Comparison of ENCODE assay signal across 8 mouse cellular contexts in the genomic region with DNA sequence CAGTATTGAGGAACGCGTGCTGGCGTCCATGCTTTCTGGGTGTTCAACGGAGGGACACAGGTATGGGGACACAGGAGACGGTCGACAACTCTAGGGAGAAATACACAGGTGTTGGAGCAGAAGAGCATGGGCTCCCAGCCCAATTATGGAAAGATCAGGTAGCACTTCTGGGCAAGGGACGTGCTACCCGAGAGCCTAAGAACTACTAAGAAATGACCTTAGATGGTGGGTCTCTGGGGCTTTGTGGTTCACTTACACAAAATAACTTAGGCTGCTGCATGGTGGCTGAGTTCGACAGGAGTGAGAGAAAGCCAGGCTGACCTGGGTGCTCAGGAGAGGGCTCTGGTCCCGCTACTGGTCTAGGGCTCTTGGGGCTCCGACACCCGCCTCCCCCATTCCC. TPM values are rescaled to one million over a fixed set of nuclear protein-coding genes. Genes with fewer than 3 reads are reported as not detected.
DNase-seq lines count a peak whose midpoint lies in the region; ATAC-seq and TF ChIP-seq lines count a peak whose summit lies in the region.

No protein-coding gene starts in this region.

- in situ Hi-C loops in ES-E14 (cut with MboI; ENCODE audit: low sequenced_read_pairs in 2 of 2, unreplicated experiment in 2 of 2) = no loop called here

- intact Hi-C loops in heart, adult 2 months (cut with DNase I) = loop anchor here (10.0 kb wide), 1 partner anchor 173 kb away; a partner anchor contains a TSS
- intact Hi-C loops in heart, postnatal 25 days (cut with DNase I) = loop anchor here (10.0 kb wide), 1 partner anchor 203 kb away; a partner anchor contains a TSS

- TF ChIP-seq EP300 in heart, adult 2 months (IDR thresholded peaks at IDR 0.05; ENCODE audit: insufficient read depth, low read depth, low read length) = no peak
- no peak for TF ChIP-seq EP300 in liver, postnatal 0 days (IDR thresholded peaks at IDR 0.05; ENCODE audit: low read depth)

- H3K4me1 ChIP-seq in heart, adult 2 months (ENCODE audit: control insufficient read depth, insufficient read depth, low read length) = peaks cover 7% of the 10 kb centered on the region; the same call in 1 of the 2 replicates
- peaks cover 13 to 15% of the 10 kb centered on the region in 2 experiments for H3K4me1 ChIP-seq in ES-E14 (ENCODE audit: control insufficient read depth in 2 of 2, insufficient read depth in 2 of 2, low read length in 2 of 2, poor library complexity in 1 of 2)
- H3K4me1 ChIP-seq in liver, postnatal 0 days (ENCODE audit: insufficient read depth) = peaks cover 30% of the 10 kb centered on the region

- H3K79me2 ChIP-seq in heart, adult 2 months (replicated peaks; ENCODE audit: control insufficient read depth, insufficient read depth, low read length) = no peaks in the 10 kb centered on the region

- ATAC-seq in granulocyte monocyte progenitor cell, adult 5-6 weeks (replicated peaks; ENCODE audit: poor library complexity, severe bottlenecking) = 0 out of 2 replicates have a peak, but pooled peaks have one; percentile 6
- ATAC-seq in liver, postnatal 0 days = peak; percentile 11

- H3K9me3 ChIP-seq in ES-E14 (ENCODE audit: control insufficient read depth, insufficient read depth, low read depth, low read length) = no peaks in the 10 kb centered on the region
- H3K9me3 ChIP-seq in liver, postnatal 0 days (ENCODE audit: low read length) = no peaks in the 10 kb centered on the region

- TF ChIP-seq CTCF in heart, adult 2 months (IDR thresholded peaks at IDR 0.05) = no peak
- TF ChIP-seq CTCF in liver, postnatal 0 days (IDR thresholded peaks at IDR 0.05; ENCODE audit: low read depth) = no peak

- peak overlapping the region; percentile 95 for H3K9ac ChIP-seq in heart, adult 2 months (ENCODE audit: low read depth, low read length)
- H3K9ac ChIP-seq in ES-E14 (ENCODE audit: insufficient read depth, low read depth, low read length, poor library complexity, severe bottlenecking) = 0 out of 2 replicates have a peak overlapping the region, but pooled peaks have one; percentile 5
- peak overlapping the region; percentile 98; the same call in 1 of the 2 replicates for H3K9ac ChIP-seq in liver, postnatal 0 days (replicated peaks)

- TF ChIP-seq POLR2A in heart, adult 2 months (IDR thresholded peaks at IDR 0.05; ENCODE audit: insufficient read depth, low read depth, low read length) = no peak

- peak overlapping the region; percentile 80 for H3K4me2 ChIP-seq in liver, postnatal 0 days (ENCODE audit: low read depth, low read length)

- 28% methylated on average over 12 of the region's 12 CpGs for WGBS in heart, adult 2 months
- 13% methylated on average over 12 of the region's 12 CpGs for WGBS in liver, postnatal 0 days (ENCODE audit: insufficient replicate concordance)

- peak overlapping the region; percentile 90 for H3K4me3 ChIP-seq in heart, adult 2 months
- H3K4me3 ChIP-seq in ES-E14 (ENCODE audit: insufficient read depth in 1 of 2, low read depth in 1 of 2, low read length in 2 of 2, poor library complexity in 1 of 2, severe bottlenecking in 1 of 2) = peak overlapping the region; percentile 69 to 72; a peak in 2 of 4 replicates
- peak overlapping the region; percentile 99 for H3K4me3 ChIP-seq in liver, postnatal 0 days (ENCODE audit: low read depth, low read length)

- H3K36me3 ChIP-seq in heart, adult 2 months (ENCODE audit: control insufficient read depth, insufficient read depth, low read length) = peaks cover 4% of the 10 kb centered on the region; the same call in 1 of the 2 replicates
- no peaks in the 10 kb centered on the region for H3K36me3 ChIP-seq in ES-E14 (ENCODE audit: control insufficient read depth, insufficient read depth, low read length, poor library complexity, severe bottlenecking)
- peaks cover under 1% of the 10 kb centered on the region; the same call in 1 of the 2 replicates for H3K36me3 ChIP-seq in liver, postnatal 0 days (replicated peaks; ENCODE audit: insufficient read depth, low read length)

- DNase-seq in heart, adult 2 months = peak; percentile 22 to 44
- DNase-seq in heart, postnatal 25 days (ENCODE audit: low spot score) = no peak
- no peak for DNase-seq in ES-E14 (ENCODE audit: low read depth, low spot score)
- no peak for DNase-seq in liver, postnatal 0 days
- no peak for DNase-seq in frontal cortex, postnatal 25 days (ENCODE audit: low spot score in 2 of 2)
- no peak for DNase-seq in urinary bladder, postnatal 25 days (ENCODE audit: low spot score)
- DNase-seq in spleen, adult 18-20 months = no peak

- H3K27me3 ChIP-seq in heart, adult 2 months (ENCODE audit: control insufficient read depth, insufficient read depth, low read length) = no peaks in the 10 kb centered on the region
- peaks cover 8% of the 10 kb centered on the region; the same call in 1 of the 2 replicates for H3K27me3 ChIP-seq in liver, postnatal 0 days (ENCODE audit: insufficient read depth, low read length)

- H3K27ac ChIP-seq in heart, adult 2 months = peak overlapping the region; percentile 96
- no peak overlapping the region for H3K27ac ChIP-seq in ES-E14 (ENCODE audit: insufficient read depth, low read depth, low read length, poor library complexity, severe bottlenecking)
- H3K27ac ChIP-seq in liver, postnatal 0 days (ENCODE audit: low read depth) = peak overlapping the region; percentile 90; the same call in 1 of the 2 replicates

TF ChIP-seq in ES-E14, 5 proteins besides CTCF, POLR2A, EP300 and RAD21:
- no peak for TF ChIP-seq ZC3H11A (IDR thresholded peaks at IDR 0.05; ENCODE audit: borderline replicate concordance, low read depth, low read length)
- TF ChIP-seq MAFK (IDR thresholded peaks at IDR 0.05; ENCODE audit: insufficient read depth, low read depth, low read length) = no peak
- TF ChIP-seq ZNF384 (IDR thresholded peaks at IDR 0.05; ENCODE audit: low read depth, low read length) = no peak
- TF ChIP-seq CHD2 (IDR thresholded peaks at IDR 0.05; ENCODE audit: low read depth, low read length) = no peak
- no peak for TF ChIP-seq HCFC1 (IDR thresholded peaks at IDR 0.05; ENCODE audit: borderline replicate concordance, insufficient read depth, low read length)
TF ChIP-seq in ES-E14: peak in this region for 0.

RNA-seq across cellular contexts. Expression of a gene that starts 0.6 kb away (rescaled TPM):
- total RNA-seq in heart, adult 2 months (2021) = 10 to 100 TPM in 1 of 2 experiments, 1 to 10 TPM in 1; 9.9 to 11.3 TPM
- 3.8 and 5.9 TPM in 2 replicates for polyA plus RNA-seq in heart, adult 2 months (2012; rRNA removed)
- total RNA-seq in heart, postnatal 25 days (2021) = 10 to 100 TPM; 11.6 to 11.8 TPM
- 2.5 and 4.6 TPM in 2 replicates for total RNA-seq in ES-E14 (2012; rRNA removed)
- total RNA-seq in granulocyte monocyte progenitor cell, adult 5-6 weeks (2014; fragmentation: Nextera tagmentation) = 10.7 and 16.7 TPM in 2 replicates
- total RNA-seq in granulocyte monocyte progenitor cell, adult 5-6 weeks (2017) = 11.6 and 11.7 TPM in 2 replicates
- polyA plus RNA-seq in liver, postnatal 0 days (2015; fragmentation: Nextera tagmentation; extraction: Ambion mirVana) = 2.1 and 2.3 TPM in 2 replicates

Comparison
In these comparisons a context has a peak if more than half of its experiments do, and no peak if none do; other contexts are left out.
1. DNase-seq: peak in heart, adult 2 months (2 of 2); none in heart, postnatal 25 days (single experiment), ES-E14 (single experiment), liver, postnatal 0 days (single experiment), frontal cortex, postnatal 25 days (0 of 2), urinary bladder, postnatal 25 days (single experiment) and spleen, adult 18-20 months (0 of 2).
2. H3K9ac ChIP-seq: peak in every context shown above with its lines; median percentile 98 in liver, postnatal 0 days; 95 in heart, adult 2 months; 5 in ES-E14.
3. Peak in every context shown above with its lines, with median percentiles within 50 percentile points of each other: H3K4me3 ChIP-seq.